Mouse (Mus musculus) lung, adult 18-20 months (tissue): ENCODE data around the gene Kcnk13.
A peak's percentile ranks its signal among the peaks of the same experiment; 100 is the strongest.
"Not testable (repeated sequence)": the region's sequence is repeated elsewhere in the genome, so short reads cannot be mapped to it uniquely, and the experiment has no call there.

Experiments used
- DNase-seq, 2 experiments: peaks; one replicate each; pipeline ENCODE4 v3.0.0; 2022; ENCODE audit warnings: mixed read lengths in 2 of 2

The Kcnk13 gene

GRCm38 (mm10) chr12:99966116-99966770, 1.9 kb downstream of the Kcnk13 start:
- no peak for DNase-seq

- no peak for DNase-seq
Measured at GRCm38 (mm10) chr12:99966881-99967363, 2.6 kb downstream of the Kcnk13 start.

DNA sequence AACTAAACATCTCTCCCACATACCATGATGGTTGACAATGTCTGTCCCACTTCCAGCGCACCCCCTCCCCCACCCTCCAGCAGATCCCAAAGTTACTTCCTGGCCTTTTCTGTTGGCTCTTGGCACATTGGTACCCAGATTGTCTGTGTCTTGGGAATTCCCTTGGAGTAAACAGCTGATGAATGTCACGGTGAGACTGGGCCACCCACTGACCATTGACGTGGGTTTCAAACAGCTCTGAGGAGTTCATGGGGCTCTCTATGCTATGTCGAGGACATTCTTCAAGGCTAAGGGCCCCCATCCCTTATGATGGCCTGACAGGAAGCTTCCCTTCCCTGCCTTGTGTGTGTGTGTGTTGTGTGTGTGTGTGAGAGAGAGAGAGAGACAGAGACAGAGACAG, 5.6 kb downstream of the Kcnk13 start:
- DNase-seq: no peak

DNA sequence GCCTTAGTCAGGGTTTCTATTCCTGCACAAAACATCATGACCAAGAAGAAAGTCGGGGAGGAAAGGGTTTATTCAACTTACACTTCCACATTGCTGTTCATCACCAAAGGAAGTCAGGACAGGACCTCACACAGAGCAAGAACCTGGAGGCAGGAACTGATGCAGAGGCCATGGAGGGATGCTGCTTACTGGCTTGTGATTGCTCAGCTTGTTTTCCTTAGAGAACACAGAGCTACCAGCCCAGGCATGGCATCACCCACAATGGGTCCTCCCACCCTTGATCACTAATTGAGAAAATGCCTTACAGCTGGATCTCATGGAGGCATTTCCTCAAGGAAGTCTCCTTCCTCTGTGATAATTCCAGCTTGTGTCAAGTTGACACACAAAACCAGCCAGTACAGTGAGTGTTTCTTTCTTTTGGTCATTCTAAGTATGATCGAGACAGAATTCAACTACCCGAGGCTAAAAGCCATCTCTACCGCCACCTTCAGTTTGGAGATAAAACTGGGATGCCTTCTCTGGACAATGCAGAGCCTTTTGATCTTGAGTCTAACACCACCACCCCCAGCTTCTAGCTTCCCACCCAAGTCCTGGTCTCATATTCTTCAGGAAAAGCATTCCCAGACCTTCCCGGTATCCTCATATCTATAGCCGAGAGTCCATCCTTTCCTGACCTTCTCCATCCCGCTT, 7.1 kb downstream of the Kcnk13 start:
- not testable (repeated sequence) for DNase-seq

DNA sequence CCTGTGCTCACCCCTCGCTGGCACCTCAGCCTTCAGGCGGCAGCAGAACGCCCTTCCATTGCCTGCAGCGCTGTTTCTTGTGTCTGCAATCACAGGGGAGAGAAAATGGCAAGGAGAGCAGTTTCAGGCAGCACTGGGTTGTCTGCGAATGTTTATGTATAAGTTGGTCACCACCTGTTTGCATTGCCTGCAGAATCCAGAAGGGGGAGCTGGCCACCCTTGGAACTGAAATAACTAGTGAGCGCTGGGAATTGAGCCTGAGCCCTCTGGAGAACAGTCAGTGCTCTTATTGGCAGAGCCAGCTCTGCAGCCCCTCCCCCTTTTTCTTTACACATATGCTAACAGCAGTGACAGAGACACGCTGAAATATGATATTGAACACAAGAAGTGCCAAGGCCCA, 8.5 kb downstream of the Kcnk13 start:
- no peak for DNase-seq

DNA sequence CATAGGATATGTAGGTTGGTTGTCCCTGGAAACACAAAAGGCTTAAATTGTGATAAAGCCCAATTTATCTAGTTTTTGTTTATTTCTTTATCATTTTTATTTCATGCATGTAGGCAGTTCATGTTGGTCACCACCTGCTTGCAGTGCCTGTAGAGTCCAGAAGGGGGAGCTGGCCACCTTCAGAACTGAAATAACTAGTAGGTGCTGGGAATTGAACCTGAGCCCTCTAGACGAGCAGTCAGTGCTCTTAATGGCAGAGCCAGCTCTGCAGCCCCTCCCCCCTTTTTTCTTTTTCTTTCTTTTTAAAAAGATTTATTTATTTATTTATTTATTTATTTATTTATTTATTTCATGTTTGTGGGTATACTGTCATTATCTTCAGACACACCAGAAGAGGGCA, 9.4 kb downstream of the Kcnk13 start:
- DNase-seq: no peak

DNA sequence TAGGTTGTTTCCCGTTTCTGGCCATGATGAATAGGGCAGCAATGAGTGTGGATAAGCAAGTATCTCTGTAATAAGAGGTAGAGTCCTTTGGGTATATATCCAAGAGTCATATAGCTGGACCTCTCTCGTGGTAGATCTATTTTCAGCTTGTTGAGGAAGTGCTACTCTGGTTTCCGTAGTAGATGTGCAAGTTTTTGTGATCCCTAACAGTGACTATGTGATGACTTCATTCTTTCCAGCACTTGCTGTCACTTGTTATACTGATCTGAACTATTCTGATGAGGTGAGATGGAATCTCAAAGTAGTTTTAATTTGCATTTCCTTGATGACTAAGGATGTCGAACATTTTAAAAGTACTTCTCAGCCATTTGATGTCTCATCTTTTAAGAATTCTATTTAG, 15.2 kb downstream of the Kcnk13 start:
- DNase-seq: no peak

GRCm38 (mm10) chr12:99986797-99987196, 22.5 kb downstream of the Kcnk13 start:
- DNase-seq: no peak

GRCm38 (mm10) chr12:99988144-99988543, 23.8 kb downstream of the Kcnk13 start:
- DNase-seq: no peak

- no peak for DNase-seq
Measured at GRCm38 (mm10) chr12:99992362-99992862, 28.1 kb downstream of the Kcnk13 start.

DNA sequence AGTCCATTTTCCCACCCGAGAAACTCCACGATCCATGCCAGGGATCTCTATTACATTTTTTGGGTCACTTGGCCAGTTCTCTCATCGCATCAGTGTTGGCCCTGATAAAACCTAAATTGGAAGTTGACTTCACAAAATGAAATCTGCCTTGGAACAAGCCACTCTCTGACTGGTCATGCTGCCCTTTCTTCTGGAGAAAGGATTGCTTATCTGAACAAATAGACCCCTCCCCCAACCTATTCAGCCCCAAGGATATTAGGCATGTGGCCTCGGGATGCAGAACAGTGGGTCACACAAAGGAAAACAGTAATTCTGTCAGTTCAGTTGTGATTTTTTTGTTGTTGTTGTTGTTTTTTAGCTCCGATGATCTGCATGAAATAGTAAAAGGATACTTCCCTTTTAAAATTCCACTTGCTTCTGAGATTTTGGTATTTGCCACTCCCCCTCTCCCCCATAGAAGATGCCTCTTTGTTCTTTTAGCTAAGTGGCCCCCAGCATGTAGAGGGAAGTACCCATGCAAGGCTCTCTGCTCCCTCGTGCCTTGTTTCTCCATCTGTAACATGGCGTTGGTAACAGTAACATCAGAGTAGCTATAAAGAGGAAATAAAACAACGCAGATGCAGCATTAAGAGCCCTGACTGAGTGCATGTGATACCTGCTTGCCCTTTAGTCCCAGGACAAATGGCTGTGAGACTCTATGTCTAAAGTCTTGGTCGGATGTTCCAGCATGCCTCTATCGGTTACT, 29.0 kb downstream of the Kcnk13 start:
- DNase-seq: no peak

GRCm38 (mm10) chr12:99995951-99996350, 31.7 kb downstream of the Kcnk13 start:
- peak in 1 of 2 experiments; percentile 12 for DNase-seq

GRCm38 (mm10) chr12:99999726-100000125, 35.4 kb downstream of the Kcnk13 start:
- no peak for DNase-seq

DNA sequence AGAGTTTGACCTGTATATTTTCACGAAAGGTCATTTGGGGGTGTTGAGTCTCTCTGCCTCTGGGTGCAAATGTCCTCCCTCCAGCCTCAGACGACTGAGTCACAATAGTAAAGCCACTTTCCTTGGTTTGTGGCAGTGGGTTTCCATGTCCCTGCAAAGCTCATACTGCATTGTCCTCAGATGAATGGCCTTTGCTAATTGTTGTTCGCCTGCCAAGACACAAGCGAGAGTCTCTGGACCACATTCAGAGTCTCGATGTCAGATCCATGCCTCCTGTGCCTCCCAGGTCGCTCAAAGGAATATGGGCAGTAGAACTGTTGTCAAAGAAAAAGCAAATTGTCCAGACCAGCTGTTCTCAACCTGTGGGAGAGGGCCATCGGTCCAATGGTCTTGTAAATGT, 36.1 kb downstream of the Kcnk13 start:
- DNase-seq: no peak

DNA sequence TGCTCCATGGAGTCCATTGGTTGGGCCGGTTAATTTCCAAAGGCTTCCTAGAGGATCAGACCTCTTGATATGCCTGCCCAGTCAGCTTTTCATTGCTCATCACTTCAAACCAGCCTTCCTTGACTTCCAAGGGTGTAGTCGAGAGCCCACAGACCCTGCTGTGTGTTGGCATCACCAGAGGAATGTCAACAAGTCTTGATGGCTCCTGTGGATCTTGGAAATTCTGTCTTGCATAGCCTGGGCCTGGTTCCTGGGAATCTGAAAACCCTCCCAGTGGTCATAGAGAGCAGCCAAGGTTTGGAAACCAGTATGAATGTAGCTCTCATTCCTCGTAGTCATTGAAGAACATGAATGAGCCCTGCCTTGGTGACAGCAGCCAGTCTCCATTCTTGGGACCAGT, 36.9 kb downstream of the Kcnk13 start:
- DNase-seq: no peak

GRCm38 (mm10) chr12:100001910-100002309, 37.6 kb downstream of the Kcnk13 start:
- DNase-seq: peak; percentile 51 to 57

DNA sequence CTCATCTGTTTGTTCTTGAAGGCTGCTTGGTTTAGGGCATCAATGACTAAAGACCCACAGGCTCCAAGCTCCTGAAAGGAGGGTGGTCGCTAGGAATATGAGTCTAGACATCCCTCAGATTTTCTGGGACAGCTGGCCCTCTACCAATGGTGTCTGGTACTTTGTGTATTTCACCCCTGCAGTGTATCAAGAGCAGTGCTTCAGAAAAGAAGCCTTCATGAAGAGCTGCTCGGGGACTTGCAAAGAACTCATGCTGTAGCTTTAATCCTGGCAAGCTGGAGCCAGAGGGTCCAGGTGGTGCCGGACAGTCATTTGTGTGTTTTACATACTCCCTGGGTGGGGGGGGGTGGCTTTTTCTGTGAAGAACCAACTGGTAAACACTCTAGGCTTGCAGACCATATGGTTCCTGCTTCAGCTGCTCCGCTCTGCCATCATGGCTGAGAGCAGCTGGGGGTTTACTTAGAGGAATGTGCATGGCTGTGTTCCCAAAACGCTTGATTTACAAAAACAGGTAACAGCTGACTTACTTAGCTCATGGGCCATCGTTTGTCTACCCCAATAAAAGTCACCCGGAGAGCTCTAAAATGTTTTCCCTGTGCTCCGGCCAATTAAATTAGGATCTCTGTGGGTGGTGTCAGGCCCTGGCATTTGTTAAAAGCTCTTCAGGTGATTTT, 38.8 kb downstream of the Kcnk13 start:
- DNase-seq: no peak

GRCm38 (mm10) chr12:100005285-100005684, 41.0 kb downstream of the Kcnk13 start:
- no peak for DNase-seq

GRCm38 (mm10) chr12:100006681-100007080, 42.4 kb downstream of the Kcnk13 start:
- no peak for DNase-seq

GRCm38 (mm10) chr12:100012839-100013238, 48.5 kb downstream of the Kcnk13 start:
- no peak for DNase-seq

DNA sequence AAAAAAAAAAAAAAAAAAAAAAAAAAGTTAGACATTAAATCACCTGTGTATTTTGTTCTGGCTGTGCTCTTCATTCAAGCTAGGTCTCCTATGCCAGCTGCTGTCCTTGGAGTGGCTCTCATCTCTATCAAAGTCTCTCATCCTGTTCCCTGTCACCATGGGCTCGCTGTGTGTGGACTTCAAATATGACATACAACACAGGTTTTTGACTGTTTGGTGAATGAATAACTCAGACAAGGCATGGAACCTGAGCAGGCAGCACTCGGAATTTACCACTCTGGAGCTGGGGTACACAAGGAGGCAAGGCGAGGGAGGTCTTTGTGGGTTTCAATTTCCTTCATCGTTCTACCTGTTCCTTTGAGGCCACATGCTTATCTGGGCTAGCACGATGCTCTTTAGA, 50.8 kb downstream of the Kcnk13 start:
- no peak for DNase-seq

GRCm38 (mm10) chr12:100017709-100018108, 53.4 kb downstream of the Kcnk13 start:
- no peak for DNase-seq

- no peak for DNase-seq
Measured at GRCm38 (mm10) chr12:100022490-100022889, 58.2 kb downstream of the Kcnk13 start.
